In the genomic region with DNA sequence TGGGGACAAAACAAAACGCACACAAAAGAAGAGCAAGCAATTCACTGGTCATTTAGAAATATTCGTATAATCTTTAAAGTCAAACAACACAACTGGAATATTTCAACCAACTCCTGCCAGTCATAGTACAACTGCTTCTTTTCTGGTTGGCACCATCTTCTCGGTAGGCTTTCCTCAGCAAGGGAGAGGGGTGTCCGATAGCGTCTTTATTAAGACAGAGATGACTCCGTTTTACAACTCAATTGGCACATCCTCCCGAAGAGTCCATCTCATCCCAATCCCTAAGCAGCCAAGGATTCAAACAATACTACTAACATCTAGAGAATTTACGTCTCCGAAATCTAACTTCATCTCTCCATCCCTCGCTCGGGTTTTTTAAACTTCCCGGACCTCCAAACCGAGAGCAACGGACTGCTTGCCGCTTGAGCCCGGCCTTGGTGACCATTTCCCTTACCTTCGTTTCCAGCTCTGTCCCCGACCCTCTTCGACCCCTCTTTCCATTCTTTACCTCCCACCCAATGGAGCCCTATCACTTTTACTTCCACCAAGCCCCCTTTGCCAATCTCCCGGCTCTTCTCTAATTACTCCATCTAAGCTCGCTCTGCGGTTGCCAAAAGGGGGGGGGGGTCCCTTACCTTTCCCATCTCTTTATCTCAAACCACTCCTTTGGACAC, we compare ENCODE assay signal across 8 mouse cellular contexts. TPM values are rescaled to one million over a fixed set of nuclear protein-coding genes. Genes with fewer than 3 reads are reported as not detected.
A peak's percentile ranks its signal among the peaks of the same experiment; 100 is the strongest.
DNase-seq lines count a peak whose midpoint lies in the region; ATAC-seq and TF ChIP-seq lines count a peak whose summit lies in the region.

No protein-coding gene starts in this region.

- H3K9ac ChIP-seq in limb, embryonic 12.5 days (replicated peaks), result peak overlapping the region; percentile 63
- peak overlapping the region; percentile 84 for H3K9ac ChIP-seq in neural tube, embryonic 15.5 days (replicated peaks)

- peak overlapping the region; percentile 81 for H3K4me2 ChIP-seq in limb, embryonic 12.5 days
- peak overlapping the region; percentile 77 for H3K4me2 ChIP-seq in neural tube, embryonic 15.5 days

- no peaks in the 10 kb centered on the region for H3K27me3 ChIP-seq in testis, adult 2 months (ENCODE audit: control insufficient read depth, insufficient read depth, low read length)
- H3K27me3 ChIP-seq in limb, embryonic 12.5 days, result peaks cover 3% of the 10 kb centered on the region; the same call in 1 of the 2 replicates
- no peaks in the 10 kb centered on the region for H3K27me3 ChIP-seq in neural tube, embryonic 15.5 days (replicated peaks)

- H3K27ac ChIP-seq in testis, adult 2 months (ENCODE audit: control insufficient read depth, insufficient read depth, low read depth, low read length), result peak overlapping the region; percentile 77; the same call in 1 of the 2 replicates
- peak overlapping the region; percentile 72 for H3K27ac ChIP-seq in limb, embryonic 12.5 days
- H3K27ac ChIP-seq in neural tube, embryonic 15.5 days (replicated peaks), result peak overlapping the region; percentile 82

- no peaks in the 10 kb centered on the region for H3K9me3 ChIP-seq in limb, embryonic 12.5 days
- H3K9me3 ChIP-seq in neural tube, embryonic 15.5 days (replicated peaks), result no peaks in the 10 kb centered on the region

- under 1% methylated on average over 22 of the region's 22 CpGs for WGBS in limb, embryonic 12.5 days
- WGBS in neural tube, embryonic 15.5 days, result 1% methylated on average over 22 of the region's 22 CpGs

- no peaks in the 10 kb centered on the region for H3K36me3 ChIP-seq in testis, adult 2 months (ENCODE audit: control insufficient read depth, insufficient read depth, low read length)
- peaks cover 8% of the 10 kb centered on the region; the same call in 1 of the 2 replicates for H3K36me3 ChIP-seq in limb, embryonic 12.5 days
- no peaks in the 10 kb centered on the region for H3K36me3 ChIP-seq in neural tube, embryonic 15.5 days

- TF ChIP-seq CTCF in testis, adult 2 months (IDR thresholded peaks at IDR 0.05; ENCODE audit: control insufficient read depth, insufficient read depth, insufficient replicate concordance, low read depth, low read length), result no peak

- no peak for TF ChIP-seq POLR2A in testis, adult 2 months (IDR thresholded peaks at IDR 0.05; ENCODE audit: control insufficient read depth, low read depth, low read length)

- ATAC-seq in limb, embryonic 12.5 days (ENCODE audit: insufficient number of reproducible peaks, insufficient read depth, low FRiP score, low TSS enrichment, low read depth), result no peak
- no peak; the same call in 1 of the 2 replicates for ATAC-seq in neural tube, embryonic 15.5 days (ENCODE audit: low FRiP score)

- H3K4me3 ChIP-seq in testis, adult 2 months (ENCODE audit: control insufficient read depth, low read depth, low read length), result peak overlapping the region; percentile 98
- H3K4me3 ChIP-seq in limb, embryonic 12.5 days (replicated peaks), result peak overlapping the region; percentile 78
- peak overlapping the region; percentile 92 for H3K4me3 ChIP-seq in neural tube, embryonic 15.5 days (replicated peaks)

- peak; percentile 12 for DNase-seq in cerebellum, adult 11-12 months
- no peak for DNase-seq in cerebellum, adult 11 months
- no peak for DNase-seq in testis, postnatal 10 days (ENCODE audit: low spot score)
- no peak for DNase-seq in c-Kit-positive CD71-positive TER-119-positive erythroid progenitor cells, embryonic 14.5 days (ENCODE audit: low spot score)
- DNase-seq in kidney, adult 18-20 months, result no peak

- peaks cover 3% of the 10 kb centered on the region for H3K4me1 ChIP-seq in testis, adult 2 months (ENCODE audit: control insufficient read depth, insufficient read depth, low read length)
- peaks cover 40% of the 10 kb centered on the region for H3K4me1 ChIP-seq in limb, embryonic 12.5 days (replicated peaks)
- peaks cover 48% of the 10 kb centered on the region for H3K4me1 ChIP-seq in neural tube, embryonic 15.5 days

RNA-seq across cellular contexts. Expression of a gene that starts 0.6 kb away (rescaled TPM):
- polyA plus RNA-seq in testis, adult 2 months (2012; rRNA removed), result 42.9 and 44.8 TPM in 2 replicates
- 19.0 and 22.4 TPM in 2 replicates for polyA plus RNA-seq in limb, embryonic 12.5 days (2016; fragmentation: Nextera tagmentation; extraction: Ambion mirVana)
- 6.7 and 8.9 TPM in 2 replicates for polyA plus RNA-seq in neural tube, embryonic 15.5 days (2015; fragmentation: Nextera tagmentation; extraction: Ambion mirVana)
